ENCODE assay signal across 17 mouse cellular contexts in the genomic region with DNA sequence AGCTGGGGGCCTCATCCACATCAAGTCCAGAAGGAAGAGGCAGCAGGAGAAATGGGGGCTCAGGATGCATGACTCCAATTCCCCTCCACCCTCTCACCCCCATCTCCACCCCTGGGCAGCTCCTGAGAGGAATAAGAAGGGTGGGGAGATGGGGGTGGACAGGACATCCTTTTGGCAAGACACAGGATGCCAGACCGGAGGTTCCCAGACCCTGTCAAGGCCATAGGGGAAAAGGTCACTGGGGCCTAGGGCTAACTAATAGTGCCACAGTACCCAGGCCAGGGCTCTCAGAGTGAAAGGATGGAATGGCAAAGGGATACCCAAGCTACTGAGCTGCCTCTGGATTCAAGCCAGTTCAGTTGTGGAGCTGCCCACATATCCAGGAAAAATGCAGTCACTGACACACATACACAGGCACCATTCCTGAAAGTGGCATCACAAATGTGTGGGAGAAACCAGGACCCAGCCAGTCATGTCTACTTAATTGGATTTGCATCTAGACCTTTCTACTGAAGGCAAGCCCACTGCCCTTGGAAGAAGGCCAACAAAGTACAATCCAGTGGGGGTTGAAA. TPM values are rescaled to one million over a fixed set of nuclear protein-coding genes. Genes with fewer than 3 reads are reported as not detected.
A peak's percentile ranks its signal among the peaks of the same experiment; 100 is the strongest.
DNase-seq lines count a peak whose midpoint lies in the region; ATAC-seq and TF ChIP-seq lines count a peak whose summit lies in the region.
"Had no signal": no experiment of that assay in that cellular context is flagged by ENCODE, and none has a peak within 500 bp of the region (broad histone marks: within the 10 kb centered on the region; RNA-seq: fewer than 3 reads in every experiment).

No protein-coding gene starts in this region.

- TF ChIP-seq EP300 in heart, adult 2 months (IDR thresholded peaks at IDR 0.05; ENCODE audit: insufficient read depth, low read depth, low read length), result no peak

- H3K27me3 ChIP-seq in heart, adult 2 months (ENCODE audit: control insufficient read depth, insufficient read depth, low read length), result no peaks in the 10 kb centered on the region
- H3K27me3 ChIP-seq in lung, embryonic 16.5 days (ENCODE audit: control insufficient read depth, insufficient read depth, low read depth, low read length), result no peaks in the 10 kb centered on the region
- H3K27me3 ChIP-seq in kidney, adult 2 months (replicated peaks; ENCODE audit: control insufficient read depth, insufficient read depth, low read length), result no peaks in the 10 kb centered on the region
- H3K27me3 ChIP-seq in hindbrain, embryonic 11.5 days (ENCODE audit: control insufficient read depth, insufficient read depth, low read length), result no peaks in the 10 kb centered on the region
- no peaks in the 10 kb centered on the region for H3K27me3 ChIP-seq in forebrain, embryonic 11.5 days (ENCODE audit: control insufficient read depth, insufficient read depth, low read length)
- H3K27me3 ChIP-seq: limb, embryonic 13.5 days; midbrain, embryonic 12.5 days had no signal

- intact Hi-C loops in heart, adult 2 months (cut with DNase I), result loop anchor here (5.0 kb wide), 1 partner anchor 200 kb away; a partner anchor contains a TSS
- intact Hi-C loops in heart, postnatal 25 days (cut with DNase I), result no loop called here

- H3K79me2 ChIP-seq in heart, adult 2 months (replicated peaks; ENCODE audit: control insufficient read depth, insufficient read depth, low read length), result no peaks in the 10 kb centered on the region

- TF ChIP-seq CTCF in heart, adult 2 months (IDR thresholded peaks at IDR 0.05), result no peak
- no peak for TF ChIP-seq CTCF in kidney, adult 2 months (conservative IDR thresholded peaks at IDR 0.05; ENCODE audit: insufficient read depth, insufficient read length, low read depth, low read length)

- 34% methylated on average over 1 of the region's 1 CpGs for WGBS in heart, adult 2 months
- 62% methylated on average over 1 of the region's 1 CpGs for WGBS in lung, embryonic 16.5 days
- WGBS in kidney, adult 2 months, result 64% methylated on average over 1 of the region's 1 CpGs
- 65% methylated on average over 1 of the region's 1 CpGs for WGBS in hindbrain, embryonic 11.5 days
- WGBS in forebrain, embryonic 11.5 days, result 100% methylated on average over 1 of the region's 1 CpGs

- H3K4me3 ChIP-seq in heart, adult 2 months, result no peak overlapping the region
- no peak overlapping the region for H3K4me3 ChIP-seq in lung, embryonic 16.5 days (ENCODE audit: low read length)
- H3K4me3 ChIP-seq in kidney, adult 2 months (ENCODE audit: insufficient read depth, low read depth, low read length), result no peak overlapping the region
- H3K4me3 ChIP-seq in hindbrain, embryonic 11.5 days (ENCODE audit: low read depth, low read length), result no peak overlapping the region
- no peak overlapping the region for H3K4me3 ChIP-seq in forebrain, embryonic 11.5 days (ENCODE audit: low read depth, low read length)
- H3K4me3 ChIP-seq: hindbrain, embryonic 10.5 days; limb, embryonic 13.5 days; midbrain, embryonic 12.5 days had no signal

- no peaks in the 10 kb centered on the region for H3K9me3 ChIP-seq in lung, embryonic 16.5 days (ENCODE audit: control insufficient read depth, low read length)
- H3K9me3 ChIP-seq in hindbrain, embryonic 11.5 days (ENCODE audit: control insufficient read depth, low read length), result no peaks in the 10 kb centered on the region
- no peaks in the 10 kb centered on the region for H3K9me3 ChIP-seq in forebrain, embryonic 11.5 days (ENCODE audit: control insufficient read depth, low read length)
- H3K9me3 ChIP-seq: hindbrain, embryonic 10.5 days; limb, embryonic 13.5 days; midbrain, embryonic 12.5 days had no signal

- no peak for ATAC-seq in lung, embryonic 16.5 days (ENCODE audit: low read depth)
- ATAC-seq in hindbrain, embryonic 11.5 days (ENCODE audit: low FRiP score), result no peak
- ATAC-seq in forebrain, embryonic 11.5 days (replicated peaks; ENCODE audit: low FRiP score), result no peak
- ATAC-seq: CD4-positive, CD25-positive, alpha-beta regulatory T cell, adult 4 months; Patski had no signal

- peak overlapping the region; percentile 89 for H3K27ac ChIP-seq in heart, adult 2 months
- H3K27ac ChIP-seq in lung, embryonic 16.5 days (ENCODE audit: low read length), result peak overlapping the region; percentile 28
- H3K27ac ChIP-seq in kidney, adult 2 months (ENCODE audit: insufficient read depth, low read depth, low read length), result peak overlapping the region; percentile 72
- H3K27ac ChIP-seq in hindbrain, embryonic 11.5 days (ENCODE audit: low read depth, low read length), result no peak overlapping the region
- no peak overlapping the region for H3K27ac ChIP-seq in forebrain, embryonic 11.5 days (ENCODE audit: low read depth, low read length)
- H3K27ac ChIP-seq: hindbrain, embryonic 10.5 days; limb, embryonic 13.5 days; midbrain, embryonic 12.5 days had no signal

- no peak overlapping the region for H3K9ac ChIP-seq in heart, adult 2 months (ENCODE audit: low read depth, low read length)
- H3K9ac ChIP-seq in lung, embryonic 16.5 days (ENCODE audit: low read length), result no peak overlapping the region
- H3K9ac ChIP-seq in hindbrain, embryonic 11.5 days (ENCODE audit: low read depth, low read length), result no peak overlapping the region
- H3K9ac ChIP-seq in forebrain, embryonic 11.5 days (ENCODE audit: low read length), result no peak overlapping the region
- H3K9ac ChIP-seq: limb, embryonic 13.5 days; midbrain, embryonic 12.5 days had no signal

- no peak for TF ChIP-seq POLR2A in heart, adult 2 months (IDR thresholded peaks at IDR 0.05; ENCODE audit: insufficient read depth, low read depth, low read length)
- no peak for TF ChIP-seq POLR2A in kidney, adult 2 months (IDR thresholded peaks at IDR 0.05; ENCODE audit: low read depth, low read length)

- peaks cover 4% of the 10 kb centered on the region for H3K36me3 ChIP-seq in heart, adult 2 months (ENCODE audit: control insufficient read depth, insufficient read depth, low read length)
- no peaks in the 10 kb centered on the region for H3K36me3 ChIP-seq in lung, embryonic 16.5 days (ENCODE audit: control insufficient read depth, insufficient read depth, low read length)
- no peaks in the 10 kb centered on the region for H3K36me3 ChIP-seq in kidney, adult 2 months (ENCODE audit: control insufficient read depth, insufficient read depth, low read length)
- no peaks in the 10 kb centered on the region for H3K36me3 ChIP-seq in hindbrain, embryonic 11.5 days (ENCODE audit: control insufficient read depth, insufficient read depth, low read length)
- H3K36me3 ChIP-seq in forebrain, embryonic 11.5 days (ENCODE audit: control insufficient read depth, insufficient read depth, low read length), result no peaks in the 10 kb centered on the region
- H3K36me3 ChIP-seq: hindbrain, embryonic 10.5 days; limb, embryonic 13.5 days; midbrain, embryonic 12.5 days had no signal

- DNase-seq in heart, adult 2 months, result peak; percentile 55
- no peak for DNase-seq in heart, postnatal 25 days (ENCODE audit: low spot score)
- DNase-seq in lung, postnatal 25 days (ENCODE audit: low spot score), result no peak
- peak; percentile 72 for DNase-seq in kidney, adult 2 months
- DNase-seq in lung, postnatal 4 days, result peak; percentile 32 to 48
- DNase-seq in hindbrain, embryonic 11.5 days (ENCODE audit: low spot score), result no peak
- DNase-seq in forebrain, embryonic 11.5 days (ENCODE audit: low spot score), result no peak
- DNase-seq: cerebellum, adult 9-10 months; thymus, postnatal 36 days had no signal

- no peak overlapping the region for H3K4me2 ChIP-seq in lung, embryonic 16.5 days (ENCODE audit: low read depth, low read length)
- H3K4me2 ChIP-seq in hindbrain, embryonic 11.5 days (replicated peaks; ENCODE audit: low read depth, low read length), result no peak overlapping the region
- no peak overlapping the region for H3K4me2 ChIP-seq in forebrain, embryonic 11.5 days (ENCODE audit: low read depth, low read length, severe bottlenecking)
- H3K4me2 ChIP-seq: limb, embryonic 13.5 days; midbrain, embryonic 12.5 days had no signal

- H3K4me1 ChIP-seq in heart, adult 2 months (ENCODE audit: control insufficient read depth, insufficient read depth, low read length), result peaks cover 25% of the 10 kb centered on the region
- peaks cover 9% of the 10 kb centered on the region for H3K4me1 ChIP-seq in lung, embryonic 16.5 days (replicated peaks; ENCODE audit: control insufficient read depth, insufficient read depth, low read length)
- H3K4me1 ChIP-seq in kidney, adult 2 months (ENCODE audit: control insufficient read depth, insufficient read depth, low read length), result no peaks in the 10 kb centered on the region
- H3K4me1 ChIP-seq in hindbrain, embryonic 11.5 days (replicated peaks; ENCODE audit: control insufficient read depth, insufficient read depth, low read length), result no peaks in the 10 kb centered on the region
- no peaks in the 10 kb centered on the region for H3K4me1 ChIP-seq in forebrain, embryonic 11.5 days (replicated peaks; ENCODE audit: control insufficient read depth, insufficient read depth, low read length)
- H3K4me1 ChIP-seq: midbrain, embryonic 12.5 days had no signal

RNA-seq across cellular contexts. Expression of a gene that starts 13.1 kb away (rescaled TPM):
- 10 to 100 TPM; 10.7 to 13.2 TPM for total RNA-seq in heart, adult 2 months (2021)
- 8.3 and 14.9 TPM in 2 replicates for polyA plus RNA-seq in heart, adult 2 months (2012; rRNA removed)
- 10 to 100 TPM; 10.1 to 14.2 TPM for total RNA-seq in heart, postnatal 25 days (2021)
- polyA plus RNA-seq in lung, embryonic 16.5 days (2015; fragmentation: Nextera tagmentation; extraction: Ambion mirVana), result 15.2 and 15.4 TPM in 2 replicates
- polyA plus RNA-seq in kidney, adult 2 months (2012; rRNA removed), result 7.7 and 8.0 TPM in 2 replicates
- 15.6 and 17.2 TPM in 2 replicates for polyA plus RNA-seq in hindbrain, embryonic 11.5 days (2014; fragmentation: Nextera tagmentation; extraction: Ambion mirVana)
- polyA plus RNA-seq in forebrain, embryonic 11.5 days (2014; fragmentation: Nextera tagmentation; extraction: Ambion mirVana), result 14.2 and 16.1 TPM in 2 replicates

RNA-seq across cellular contexts. Expression of a gene that starts 20.7 kb away (rescaled TPM):
- total RNA-seq in heart, adult 2 months (2021), result not detected
- polyA plus RNA-seq in heart, adult 2 months (2012; rRNA removed), result not detected in 2 replicates
- not detected for total RNA-seq in heart, postnatal 25 days (2021)
- polyA plus RNA-seq in lung, embryonic 16.5 days (2015; fragmentation: Nextera tagmentation; extraction: Ambion mirVana), result 0.14 and 0.35 TPM in 2 replicates
- polyA plus RNA-seq in kidney, adult 2 months (2012; rRNA removed), result not detected in 2 replicates
- polyA plus RNA-seq in hindbrain, embryonic 11.5 days (2014; fragmentation: Nextera tagmentation; extraction: Ambion mirVana), result 0.09 and 0.14 TPM in 2 replicates
- polyA plus RNA-seq in forebrain, embryonic 11.5 days (2014; fragmentation: Nextera tagmentation; extraction: Ambion mirVana), result 0.15 TPM in 1 of 2 replicates, not detected in the other
- total RNA-seq: adrenal gland, postnatal 4 days had no signal
- polyA plus RNA-seq: CD4-positive, CD25-positive, alpha-beta regulatory T cell, adult 4 months; frontal cortex, adult 2 months; midbrain, embryonic 12.5 days had no signal

RNA-seq across cellular contexts. Expression of a gene that starts 24.6 kb away (rescaled TPM):
- 10 to 100 TPM; 56.8 to 58.7 TPM for total RNA-seq in heart, adult 2 months (2021)
- 61.1 and 93.6 TPM in 2 replicates for polyA plus RNA-seq in heart, adult 2 months (2012; rRNA removed)
- total RNA-seq in heart, postnatal 25 days (2021), result 10 to 100 TPM; 59.7 to 66.0 TPM
- 167 and 169 TPM in 2 replicates for polyA plus RNA-seq in lung, embryonic 16.5 days (2015; fragmentation: Nextera tagmentation; extraction: Ambion mirVana)
- polyA plus RNA-seq in kidney, adult 2 months (2012; rRNA removed), result 35.2 and 41.5 TPM in 2 replicates
- 145 and 151 TPM in 2 replicates for polyA plus RNA-seq in hindbrain, embryonic 11.5 days (2014; fragmentation: Nextera tagmentation; extraction: Ambion mirVana)
- 143 and 148 TPM in 2 replicates for polyA plus RNA-seq in forebrain, embryonic 11.5 days (2014; fragmentation: Nextera tagmentation; extraction: Ambion mirVana)

RNA-seq across cellular contexts. Expression of a gene that starts 47.9 kb away (rescaled TPM):
- 10 to 100 TPM; 62.3 to 71.5 TPM for total RNA-seq in heart, adult 2 months (2021)
- 43.4 and 68.9 TPM in 2 replicates for polyA plus RNA-seq in heart, adult 2 months (2012; rRNA removed)
- 10 to 100 TPM; 65.4 to 67.8 TPM for total RNA-seq in heart, postnatal 25 days (2021)
- polyA plus RNA-seq in lung, embryonic 16.5 days (2015; fragmentation: Nextera tagmentation; extraction: Ambion mirVana), result 82.0 and 82.1 TPM in 2 replicates
- 55.5 and 65.1 TPM in 2 replicates for polyA plus RNA-seq in kidney, adult 2 months (2012; rRNA removed)
- polyA plus RNA-seq in hindbrain, embryonic 11.5 days (2014; fragmentation: Nextera tagmentation; extraction: Ambion mirVana), result 97.1 and 104 TPM in 2 replicates
- 103 and 104 TPM in 2 replicates for polyA plus RNA-seq in forebrain, embryonic 11.5 days (2014; fragmentation: Nextera tagmentation; extraction: Ambion mirVana)

Comparison
In these comparisons a context has a peak if more than half of its experiments do, and no peak if none do; other contexts are left out.
1. DNase-seq: peak in heart, adult 2 months (2 of 2), kidney, adult 2 months (single experiment) and lung, postnatal 4 days (2 of 2); none in heart, postnatal 25 days (single experiment), lung, postnatal 25 days (single experiment), hindbrain, embryonic 11.5 days (single experiment) and forebrain, embryonic 11.5 days (single experiment).
2. H3K27ac ChIP-seq: peak in heart, adult 2 months (single experiment), lung, embryonic 16.5 days (single experiment) and kidney, adult 2 months (single experiment); none in hindbrain, embryonic 11.5 days (single experiment) and forebrain, embryonic 11.5 days (single experiment).